Mouse (Mus musculus): ENCODE measurements around the gene Nek7. TPM values are rescaled to one million over a fixed set of nuclear protein-coding genes. Genes with fewer than 3 reads are reported as not detected.

Gene Nek7
- polyA plus RNA-seq, 1 experiment = 24.6 TPM

Other genes starting within 250 kb of the Nek7 start
- gene Lhx9, start 228.4 kb upstream of the Nek7 start, polyA plus RNA-seq (2012; rRNA removed) = 0.25 and 0.46 TPM in 2 replicates
- 27.0 and 27.1 TPM in 2 replicates for gene 2310009B15Rik, start 236.7 kb upstream of the Nek7 start, polyA plus RNA-seq (2012; rRNA removed)